Comparison of ENCODE assay signal across 15 mouse cellular contexts in the genomic region with DNA sequence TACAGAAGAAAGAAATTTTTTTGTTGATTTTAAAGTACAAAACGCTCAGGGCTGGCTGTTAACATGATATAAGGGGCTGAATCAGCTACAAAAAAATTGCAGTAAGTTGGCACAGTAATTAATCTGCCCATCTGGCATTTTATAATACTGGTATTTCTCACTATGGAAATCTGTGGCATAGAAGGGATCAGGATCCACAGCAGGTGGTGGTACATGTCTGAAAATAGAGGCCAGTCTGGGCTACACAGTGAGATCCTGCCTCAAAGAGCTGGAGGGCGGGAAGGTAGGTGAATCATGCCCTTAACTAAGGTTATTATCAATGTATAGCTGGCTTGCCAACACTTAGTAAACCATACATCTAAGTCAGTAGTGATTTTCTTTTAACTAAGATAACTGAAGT. TPM values are rescaled to one million over a fixed set of nuclear protein-coding genes. Genes with fewer than 3 reads are reported as not detected.
DNase-seq lines count a peak whose midpoint lies in the region; ATAC-seq and TF ChIP-seq lines count a peak whose summit lies in the region.
"Had no signal": no experiment of that assay in that cellular context is flagged by ENCODE, and none has a peak within 500 bp of the region (broad histone marks: within the 10 kb centered on the region; RNA-seq: fewer than 3 reads in every experiment).

No protein-coding gene starts in this region.

- DNase-seq in frontal cortex, adult 2 months (ENCODE audit: extremely low spot score in 1 of 2, low spot score in 1 of 2), result no peak
- peak; percentile 6 for DNase-seq in retina, adult 2 months (ENCODE audit: low read depth, low spot score)
- no peak for DNase-seq in retina, embryonic 14.5 days (ENCODE audit: low spot score)
- no peak for DNase-seq in adrenal gland, adult 2 months
- no peak for DNase-seq in gastrocnemius, adult 18-20 months (ENCODE audit: low spot score)
- DNase-seq: kidney, postnatal 10 days; liver, embryonic 13.5 days; thymus, postnatal 36 days had no signal

- no peak for TF ChIP-seq CTCF in cortical plate, adult 2 months (IDR thresholded peaks at IDR 0.05; ENCODE audit: extremely low read depth, insufficient read depth, low read length)

- peak overlapping the region; percentile 37; the same call in 1 of the 2 replicates for H3K27ac ChIP-seq in cortical plate, adult 2 months (ENCODE audit: insufficient read depth, low read length)
- H3K27ac ChIP-seq: hindbrain, embryonic 15.5 days; liver, embryonic 13.5 days; neural tube, embryonic 13.5 days had no signal

- ATAC-seq in frontal cortex, adult (ENCODE audit: low TSS enrichment), result 0 out of 2 replicates have a peak, but pooled peaks have one; percentile 15
- ATAC-seq: intestine, postnatal 0 days; lung, postnatal 0 days had no signal

- H3K4me3 ChIP-seq in cortical plate, adult 2 months (ENCODE audit: insufficient read depth, low read length), result no peak overlapping the region
- H3K4me3 ChIP-seq: hindbrain, embryonic 15.5 days; left cerebral cortex, adult 2 months; liver, embryonic 13.5 days; neural tube, embryonic 13.5 days had no signal

- H3K4me1 ChIP-seq in cortical plate, adult 2 months (ENCODE audit: control insufficient read depth, insufficient read depth, low read length), result peaks cover 12% of the 10 kb centered on the region

- TF ChIP-seq POLR2A in cortical plate, adult 2 months (IDR thresholded peaks at IDR 0.05; ENCODE audit: extremely low read depth, insufficient read depth, low read length), result no peak

RNA-seq across cellular contexts. Expression of a gene that starts 47.0 kb away (rescaled TPM):
- polyA plus RNA-seq in frontal cortex, adult 2 months (2012; rRNA removed), result 15.4 and 18.8 TPM in 2 replicates
- polyA plus RNA-seq in cortical plate, adult 2 months (2012; rRNA removed), result 12.5 and 13.1 TPM in 2 replicates
- 10 to 100 TPM; 62.5 to 71.6 TPM for total RNA-seq in adrenal gland, adult 2 months (2021)
- 85.9 and 98.1 TPM in 2 replicates for polyA plus RNA-seq in adrenal gland, adult 2 months (2012; rRNA removed)
- total RNA-seq in gastrocnemius, adult 18-20 months (2021), result 10 to 100 TPM; 36.9 to 40.5 TPM
